Mouse (Mus musculus) inflammation-experienced regulatory T-cells (primary cell): ENCODE measurements around the gene Kcnq1. TPM values are rescaled to one million over a fixed set of nuclear protein-coding genes. Genes with fewer than 3 reads are reported as not detected.

ENCODE experiments used
- polyA plus RNA-seq, 2 experiments: library from polyadenylated mRNA; unstranded; fragments of 100-300 nt; shearing (Covaris generic); gene quantifications; one replicate each; pipeline ENCODE4 v1.2.1; 2017

Gene Kcnq1
- polyA plus RNA-seq: not detected

DNA sequence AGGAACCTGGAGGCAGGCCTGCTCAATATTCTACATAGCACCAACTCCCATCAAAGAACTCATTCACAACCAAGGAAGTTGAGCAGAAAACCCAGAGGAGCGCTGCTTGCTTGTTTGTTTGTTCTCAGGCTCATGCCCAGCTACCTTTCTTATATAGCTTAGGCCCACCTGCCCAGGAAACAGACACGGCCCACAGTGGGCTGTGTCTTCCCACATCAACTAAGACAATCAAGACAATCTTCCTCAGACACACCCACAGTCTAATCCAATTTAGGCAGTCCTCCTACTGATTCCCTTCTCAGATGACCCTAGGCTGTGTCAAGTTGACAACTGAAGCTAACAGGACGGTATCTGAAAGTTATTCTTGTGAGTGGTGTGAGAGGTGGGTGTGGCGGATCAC, at the start of gene Kcnq1:
Gene Kcnq1 (plus strand): TSS at position 301 of the 400 bp plus-strand sequence.

DNA sequence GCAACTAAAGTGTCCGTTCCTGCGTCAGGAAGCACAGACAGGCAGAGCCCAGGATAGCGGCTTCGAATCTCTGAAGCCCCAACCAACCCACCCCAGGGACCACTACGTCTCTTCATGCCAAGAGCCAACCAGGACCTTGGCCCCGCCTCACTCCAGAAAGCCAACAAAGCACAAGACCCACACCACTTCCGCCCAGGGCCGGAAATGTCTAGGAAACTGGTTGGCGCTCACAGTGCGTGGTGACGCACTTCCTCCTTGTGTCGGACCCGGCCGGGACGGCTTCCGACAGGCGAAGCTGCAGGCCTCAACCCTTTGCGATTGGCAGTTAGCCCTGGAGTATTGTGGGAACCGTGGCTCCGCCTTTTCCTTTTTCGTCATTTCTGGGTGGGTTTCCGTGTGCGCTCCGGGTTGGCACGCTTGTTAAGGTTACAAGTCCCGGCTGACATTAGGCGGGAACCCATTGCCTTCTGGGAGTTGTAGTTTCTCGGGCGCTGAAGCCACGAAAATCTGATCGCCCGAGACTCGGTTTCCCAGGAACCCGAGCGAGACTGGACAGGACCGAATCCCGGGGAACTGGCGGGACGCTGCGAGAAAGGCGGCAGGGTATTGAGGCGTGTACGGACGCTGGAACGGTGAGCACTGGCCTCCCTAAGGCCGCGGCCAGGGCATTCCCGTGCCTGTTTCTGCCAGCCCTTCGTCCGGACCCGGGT, 37.1 kb upstream of the Kcnq1 start, which contains the start of gene Tssc4:
Gene Tssc4 (plus strand): TSS at position 368 of the 710 bp plus-strand sequence.

DNA sequence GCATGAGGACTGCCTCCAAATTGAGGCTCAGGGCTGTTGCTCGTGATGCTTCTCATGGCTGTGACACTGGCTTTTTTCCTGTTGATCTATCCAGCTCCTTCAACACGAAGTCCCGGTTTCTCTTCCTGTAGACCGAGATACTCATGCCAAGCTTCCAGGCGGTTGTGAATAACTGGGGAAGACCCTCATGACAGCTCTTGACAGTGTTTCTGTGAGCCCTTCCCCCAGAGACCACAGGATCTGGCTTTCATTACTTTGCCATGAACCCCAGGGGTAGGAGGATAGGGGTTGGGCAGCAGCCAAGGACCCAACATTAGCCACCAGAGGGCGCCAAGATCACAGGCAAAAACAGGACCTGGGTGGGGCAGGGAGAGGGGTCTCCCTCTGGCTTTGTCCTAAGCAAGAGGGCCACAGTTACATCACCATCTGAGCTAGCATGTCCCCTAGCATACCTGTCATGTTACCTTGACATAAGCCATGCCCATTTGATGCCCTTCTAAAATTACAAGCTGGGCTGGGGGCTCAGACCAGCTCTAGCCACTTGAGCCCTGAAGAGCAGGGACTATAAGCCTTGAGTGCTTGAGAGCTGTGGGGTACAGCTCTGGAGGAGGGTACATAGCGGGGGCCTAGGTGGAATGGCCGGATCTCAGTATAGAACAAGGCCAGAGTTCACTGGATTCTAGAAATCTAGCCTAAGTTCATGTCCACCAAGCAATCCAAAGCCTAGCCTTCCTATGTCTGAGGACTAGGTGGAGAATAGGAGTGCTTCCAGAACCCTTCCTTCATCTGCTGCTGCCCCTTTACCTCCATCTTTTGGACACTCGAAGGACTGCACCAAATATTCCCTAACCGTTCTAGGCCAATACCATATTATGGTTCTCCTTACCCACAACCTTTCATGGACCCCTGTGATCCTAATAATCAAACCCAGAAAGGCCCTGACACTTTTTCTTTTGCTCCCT, 11.3 kb upstream of the Kcnq1 start, which contains the start of gene Trpm5:
Gene Trpm5 (minus strand): TSS at position 51 of the 962 bp plus-strand sequence.

DNA sequence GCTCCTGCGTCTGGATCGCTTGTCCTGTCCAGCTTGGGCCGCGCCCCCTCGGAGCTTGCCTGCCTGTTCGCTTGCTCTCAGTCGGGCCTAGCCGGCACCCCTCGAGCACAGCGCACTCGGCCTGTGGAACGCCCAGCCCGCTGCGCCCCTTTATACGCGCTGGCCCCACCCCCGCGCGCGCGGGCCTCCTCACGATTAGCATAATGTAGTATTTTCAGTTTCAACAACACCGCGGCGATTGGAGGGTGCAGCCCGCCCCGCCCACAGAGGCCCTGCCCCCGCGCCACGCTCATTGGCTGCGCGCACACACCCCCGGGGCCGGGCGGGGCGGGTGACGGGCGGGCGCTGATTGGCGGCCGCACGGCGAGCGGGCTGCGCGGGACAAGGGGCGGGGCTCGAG, 354.7 kb downstream of the Kcnq1 start, which contains the start of gene Cdkn1c:
Gene Cdkn1c (minus strand): TSS at position 177 of the 400 bp plus-strand sequence.

DNA sequence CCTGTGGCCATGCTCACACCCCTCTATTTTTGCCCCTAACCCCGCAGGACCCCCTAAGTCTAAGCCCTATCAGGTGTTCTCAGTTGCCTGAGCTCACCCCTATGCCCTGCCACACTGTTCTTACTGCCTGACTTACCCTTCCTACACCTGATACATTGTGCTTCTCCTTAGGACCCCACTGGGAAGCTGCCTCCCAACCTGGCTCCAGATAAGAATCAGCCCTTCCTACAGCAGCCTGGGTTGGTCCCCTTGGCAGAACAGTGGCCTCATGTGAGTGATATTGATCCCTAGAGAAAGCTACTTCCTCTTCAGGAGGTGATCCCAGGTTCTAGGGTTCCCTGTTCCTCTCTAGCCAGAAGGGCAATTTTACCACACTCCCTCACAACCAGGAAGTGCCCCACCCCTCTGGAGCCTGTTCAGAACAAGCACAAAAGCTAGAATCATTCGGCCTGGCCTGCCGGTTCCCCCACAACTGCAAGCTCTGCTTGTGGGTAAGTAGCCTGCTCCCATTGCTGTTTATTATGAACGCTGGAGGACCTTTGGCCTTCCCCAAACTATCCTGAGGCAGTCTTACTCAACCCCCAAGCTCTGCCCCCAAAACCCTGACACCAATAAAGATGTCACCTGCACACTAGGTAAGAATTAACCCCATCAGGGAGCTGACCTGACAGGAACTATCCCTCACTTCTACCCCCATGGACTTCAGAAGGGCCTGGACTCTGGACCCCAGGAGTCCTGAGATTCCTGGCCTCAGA, 367.4 kb downstream of the Kcnq1 start, which contains the start of gene Slc22a18:
Gene Slc22a18 (plus strand): TSS at position 390 of the 755 bp plus-strand sequence.

Other genes starting within 250 kb of the Kcnq1 start
- gene Th, start 175.2 kb upstream of the Kcnq1 start, polyA plus RNA-seq: not detected
- gene Ascl2, start 137.1 kb upstream of the Kcnq1 start, polyA plus RNA-seq: 1 to 10 TPM in 1 of 2 experiments, not detected in 1; 1.7 TPM
- 100 to 1,000 TPM; 427 to 525 TPM for gene Tspan32, start 101.3 kb upstream of the Kcnq1 start, polyA plus RNA-seq
- gene Cd81, start 53.6 kb upstream of the Kcnq1 start, polyA plus RNA-seq: 100 to 1,000 TPM in 1 of 2 experiments, 10 to 100 TPM in 1; 99.7 to 237 TPM
- gene Tssc4, start 37.1 kb upstream of the Kcnq1 start, polyA plus RNA-seq: 10 to 100 TPM; 40.6 to 41.4 TPM
- gene Trpm5, start 11.7 kb upstream of the Kcnq1 start, polyA plus RNA-seq: under 1 TPM; 0.34 to 0.72 TPM